Mouse (Mus musculus): Measurements from ENCODE around the gene Umodl1. TPM values are rescaled to one million over a fixed set of nuclear protein-coding genes. Genes with fewer than 3 reads are reported as not detected.

Umodl1 gene
- polyA plus RNA-seq (2012; rRNA removed), result 0.06 TPM in 1 of 2 replicates, not detected in the other

GRCm38 (mm10) chr17:30954340-30954739, at the start of gene Umodl1:
Umodl1 (plus strand) TSS chr17:30954640.
- no peak for DNase-seq (ENCODE audit: low read depth)

DNA sequence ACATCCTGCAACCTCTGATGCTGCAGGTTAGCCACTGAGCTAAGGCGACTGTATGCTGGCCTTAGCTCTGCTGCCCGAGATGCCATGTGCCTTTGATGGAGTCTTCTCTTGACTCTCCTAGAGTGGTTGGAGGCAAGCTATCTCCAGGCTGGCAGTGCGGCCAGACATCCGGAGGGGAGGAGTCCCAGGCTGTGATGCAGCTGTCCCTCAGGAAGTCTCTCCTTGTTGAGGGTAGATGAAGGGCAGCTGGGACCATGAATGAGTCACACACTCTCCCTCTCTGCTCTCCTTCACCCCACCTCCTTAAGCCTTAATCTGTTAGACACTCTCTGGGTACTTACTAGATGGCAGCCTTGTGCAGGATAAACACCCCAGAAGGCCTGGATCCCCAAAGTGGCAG, 46.9 kb upstream of the Umodl1 start:
- DNase-seq (ENCODE audit: low read depth), result no peak

GRCm38 (mm10) chr17:30910866-30911731, 43.3 kb upstream of the Umodl1 start:
- no peak for DNase-seq (ENCODE audit: low read depth)

GRCm38 (mm10) chr17:30911732-30912088, 42.7 kb upstream of the Umodl1 start:
- DNase-seq (ENCODE audit: low read depth), result no peak

DNA sequence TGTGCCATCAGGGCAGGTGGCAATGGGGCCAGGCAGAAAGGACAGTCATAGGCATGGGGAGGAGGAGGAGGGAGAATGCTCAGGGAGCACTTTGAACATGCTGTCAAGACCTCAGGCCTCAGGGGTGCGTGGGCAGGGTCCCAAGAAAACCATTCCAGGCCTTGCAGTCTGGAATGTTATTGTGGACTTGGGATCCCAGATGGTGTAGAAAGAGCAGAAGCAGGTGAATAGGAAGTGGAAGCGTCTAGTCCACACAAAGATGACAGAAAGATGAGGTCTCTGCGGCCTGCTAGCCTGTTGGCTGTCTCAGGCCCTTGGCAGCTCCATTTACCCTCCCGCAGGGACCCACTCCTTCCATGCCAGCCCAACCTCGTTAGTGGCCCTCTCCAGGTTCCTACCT, 41.9 kb upstream of the Umodl1 start:
- DNase-seq (ENCODE audit: low read depth), result no peak

DNA sequence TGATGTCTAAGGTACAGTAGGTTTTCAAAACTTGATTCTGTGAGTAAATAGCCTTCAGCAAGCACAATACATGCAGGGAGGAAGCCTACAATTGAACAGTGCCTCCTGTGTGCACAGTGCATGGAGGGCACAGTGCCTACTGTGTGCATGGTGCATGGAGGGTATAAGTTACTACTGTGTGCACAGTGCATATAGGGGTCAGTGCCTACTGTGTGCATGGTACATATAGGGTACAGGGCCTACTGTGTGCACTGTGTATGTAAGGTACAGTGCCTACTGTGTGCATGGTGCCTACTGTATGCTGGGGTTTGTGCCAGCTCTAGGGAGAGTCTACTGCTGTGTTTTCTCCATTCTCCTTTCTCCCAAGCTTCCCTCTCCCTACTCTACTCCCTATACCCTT, 40.2 kb upstream of the Umodl1 start:
- no peak for DNase-seq (ENCODE audit: low read depth)

GRCm38 (mm10) chr17:30923566-30923965, 30.9 kb upstream of the Umodl1 start:
- DNase-seq (ENCODE audit: low read depth), result no peak

GRCm38 (mm10) chr17:30930827-30931226, 23.6 kb upstream of the Umodl1 start:
- DNase-seq (ENCODE audit: low read depth), result no peak

DNA sequence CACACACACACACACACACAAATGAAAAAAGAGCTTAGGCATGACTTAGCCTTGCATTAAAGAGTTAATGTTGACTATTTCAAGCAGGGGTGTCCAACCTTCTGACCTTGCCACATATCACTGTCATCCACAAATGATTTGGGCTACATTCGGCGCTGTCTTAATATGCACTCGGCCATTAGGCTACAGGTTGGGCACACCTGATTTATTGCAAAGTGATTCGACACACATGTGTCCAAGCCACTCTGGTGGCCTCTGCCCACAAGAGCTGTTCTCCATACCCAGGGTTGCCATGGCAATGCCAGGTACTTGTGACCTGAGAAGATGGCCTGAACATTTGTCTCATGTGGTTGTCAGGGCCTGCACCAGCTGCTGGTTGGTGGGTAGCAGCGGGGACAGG, 21.6 kb upstream of the Umodl1 start:
- no peak for DNase-seq (ENCODE audit: low read depth)

- DNase-seq (ENCODE audit: low read depth), result no peak
Measured at GRCm38 (mm10) chr17:30935301-30935700, 19.1 kb upstream of the Umodl1 start.

DNA sequence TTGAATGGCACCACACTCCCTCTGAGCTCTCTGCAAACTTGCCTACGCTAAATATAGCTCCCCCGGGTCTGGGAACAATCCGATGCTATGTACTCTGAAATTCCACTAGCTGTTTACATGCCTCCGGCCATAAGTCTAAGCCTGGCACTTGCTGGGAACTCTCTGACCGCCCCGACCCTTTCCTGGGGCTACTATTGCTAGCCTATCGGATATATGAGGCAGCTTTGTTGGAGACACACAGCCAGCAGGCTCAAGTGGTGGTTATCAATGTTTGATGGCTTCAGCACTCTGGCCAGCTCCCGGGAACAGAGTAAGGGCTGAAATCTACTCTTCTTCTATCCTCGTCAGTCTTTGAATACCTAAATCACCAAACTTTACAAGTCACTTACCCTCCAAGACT, 15.9 kb upstream of the Umodl1 start:
- no peak for DNase-seq (ENCODE audit: low read depth)

DNA sequence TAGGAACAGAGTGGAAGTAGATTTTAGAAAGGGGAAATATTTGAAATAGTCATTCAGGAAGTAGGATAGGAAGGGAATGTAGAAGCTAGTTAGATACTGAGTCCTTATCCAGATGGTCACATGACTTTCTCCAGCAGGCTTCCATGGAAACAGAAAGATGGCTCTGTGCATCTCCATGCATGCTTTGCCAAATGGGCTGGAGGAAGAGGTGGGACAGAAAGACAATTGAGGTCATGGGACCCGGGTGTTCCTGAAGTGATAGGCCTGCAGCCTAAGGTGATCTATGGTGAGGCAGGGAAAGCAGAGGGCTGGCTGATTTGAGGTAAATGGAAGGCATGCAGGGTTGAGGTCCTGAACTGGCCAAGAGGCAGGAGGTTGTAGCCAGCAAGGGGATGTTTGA, 6.1 kb upstream of the Umodl1 start:
- no peak for DNase-seq (ENCODE audit: low read depth)

DNA sequence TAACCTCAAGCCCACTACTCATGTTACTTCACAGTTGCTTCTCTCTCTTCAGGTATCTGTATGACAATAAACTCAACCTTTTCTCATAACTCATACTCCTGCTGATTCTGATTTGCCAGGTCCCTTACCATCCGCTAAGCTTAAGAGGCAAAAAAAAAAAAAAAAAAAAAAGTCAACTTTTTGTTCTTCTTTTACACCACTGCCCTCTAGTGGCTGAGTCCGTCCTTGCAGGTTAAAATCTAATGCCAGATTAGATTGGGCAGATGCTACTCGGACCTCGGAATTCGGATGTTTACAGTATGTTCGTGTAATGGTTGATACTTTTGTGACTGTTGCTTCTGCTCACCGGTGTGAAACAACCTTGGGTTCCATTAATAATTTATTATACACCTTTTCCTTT, 3.7 kb upstream of the Umodl1 start:
- no peak for DNase-seq (ENCODE audit: low read depth)

DNA sequence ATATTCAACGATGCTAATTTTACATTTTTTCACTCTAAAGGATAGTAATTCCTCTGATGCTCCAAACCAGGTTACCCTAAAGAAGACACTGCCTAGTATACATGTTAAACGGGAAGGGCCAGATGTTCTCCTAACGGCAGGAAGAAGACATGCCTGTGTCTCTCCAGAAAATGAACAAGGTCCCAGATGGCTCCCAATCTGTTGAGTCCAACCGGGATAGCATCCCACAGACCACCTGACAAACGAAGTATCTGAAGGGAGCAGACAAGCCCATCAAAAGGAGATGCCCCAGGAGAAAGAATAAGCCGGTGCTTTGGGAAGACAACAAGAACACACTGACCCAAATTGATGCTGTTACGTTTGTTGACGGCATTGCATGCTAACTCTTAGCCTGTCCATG, 2.8 kb upstream of the Umodl1 start:
- no peak for DNase-seq (ENCODE audit: low read depth)

- DNase-seq (ENCODE audit: low read depth), result no peak
Measured at GRCm38 (mm10) chr17:30961936-30962592, 7.6 kb downstream of the Umodl1 start.

- DNase-seq (ENCODE audit: low read depth), result no peak
Measured at GRCm38 (mm10) chr17:30962880-30963279, 8.4 kb downstream of the Umodl1 start.

- no peak for DNase-seq (ENCODE audit: low read depth)
Measured at GRCm38 (mm10) chr17:30969983-30970382, 15.5 kb downstream of the Umodl1 start.

GRCm38 (mm10) chr17:30971877-30972276, 17.4 kb downstream of the Umodl1 start:
- no peak for DNase-seq (ENCODE audit: low read depth)

DNA sequence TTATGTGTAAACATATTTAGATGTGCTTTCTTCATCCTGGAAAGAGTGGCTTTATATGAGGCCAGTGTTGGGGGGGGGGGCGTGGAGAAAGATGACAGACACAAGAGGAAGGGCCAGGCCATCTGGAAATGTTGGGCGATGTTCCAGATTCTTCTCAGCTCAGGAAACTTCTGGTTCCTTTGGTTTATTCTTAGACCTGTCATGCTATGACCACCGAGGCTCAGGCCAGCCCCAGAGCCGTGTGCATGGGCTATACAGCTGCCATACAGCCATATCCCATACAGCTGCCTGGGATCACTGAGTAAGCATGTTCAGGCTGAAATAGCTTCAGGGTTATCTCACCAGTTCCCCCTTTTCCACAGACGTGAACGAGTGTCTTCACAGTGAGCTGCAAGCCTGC, 18.9 kb downstream of the Umodl1 start:
- DNase-seq (ENCODE audit: low read depth), result no peak

DNA sequence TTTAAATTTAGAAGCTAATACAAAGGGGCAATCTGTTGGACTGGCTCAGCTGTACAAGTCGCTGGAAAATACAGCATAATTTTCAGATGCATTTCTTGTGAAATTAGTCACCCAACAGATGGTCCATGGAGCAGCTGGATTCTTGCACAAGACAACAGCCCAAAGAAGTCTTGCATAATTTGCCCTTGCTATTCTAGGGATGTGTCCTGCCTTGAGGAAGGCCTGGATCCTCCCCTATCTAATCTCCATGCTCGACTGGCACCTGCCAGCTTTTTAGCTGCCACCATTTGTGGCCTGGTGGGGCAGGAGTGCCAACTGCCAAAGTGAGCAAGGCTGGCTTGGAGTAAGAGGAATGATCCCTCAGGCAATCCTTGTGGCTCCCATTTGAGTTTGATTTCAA, 22.9 kb downstream of the Umodl1 start:
- DNase-seq (ENCODE audit: low read depth), result no peak

DNA sequence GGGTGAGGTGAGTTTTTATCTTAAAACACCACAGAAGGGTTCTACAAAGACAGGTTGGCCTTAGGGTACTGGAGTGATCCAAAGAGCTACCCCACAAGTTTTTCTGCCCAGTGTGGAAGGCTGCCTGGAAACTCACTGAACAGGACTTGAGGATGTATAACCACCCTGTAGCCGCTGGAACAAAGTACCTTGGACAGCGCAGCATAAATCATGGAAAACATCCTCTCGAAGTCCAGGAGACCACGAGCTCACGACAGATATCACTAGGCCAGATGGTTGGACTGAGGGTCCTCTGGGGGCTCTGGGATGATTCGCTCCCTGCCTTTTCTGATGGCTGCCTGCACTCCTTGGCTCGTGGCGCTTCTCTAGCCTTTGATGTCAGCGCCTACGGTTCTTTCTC, 24.1 kb downstream of the Umodl1 start:
- no peak for DNase-seq (ENCODE audit: low read depth)

- no peak for DNase-seq (ENCODE audit: low read depth)
Measured at GRCm38 (mm10) chr17:30983521-30983920, 29.1 kb downstream of the Umodl1 start.

DNA sequence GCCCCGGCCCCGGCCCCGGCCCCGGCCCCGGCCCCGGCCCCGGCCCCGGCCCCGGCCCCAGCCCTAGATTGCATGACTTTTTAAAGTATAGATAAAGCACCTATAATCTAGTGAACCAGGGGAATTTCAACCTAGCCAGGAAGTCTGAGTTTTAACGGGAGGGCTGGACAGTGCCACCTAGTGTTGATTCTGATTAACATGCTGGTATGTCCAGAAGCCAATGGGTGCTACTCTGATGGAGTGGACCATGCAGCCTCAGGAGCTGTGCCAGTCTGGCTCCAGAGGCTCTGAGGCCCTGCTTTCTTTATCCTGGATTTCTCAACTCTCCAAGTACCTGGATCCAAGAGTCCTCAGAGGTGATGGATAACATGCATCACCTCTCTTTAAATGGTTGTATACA, 35.8 kb downstream of the Umodl1 start:
- DNase-seq (ENCODE audit: low read depth), result no peak

Data from gonadal fat pad, adult 2 months (tissue).